Mouse (Mus musculus) MEL (cell line): ENCODE results near the gene Vmn2r24.
"Not testable (repeated sequence)": the region's sequence is repeated elsewhere in the genome, so short reads cannot be mapped to it uniquely, and the experiment has no call there.

Experiments
- CTCF ChIP-seq, 3 experiments: IDR thresholded peaks in 2 of 3; conservative IDR thresholded peaks in 1 of 3; 2 replicates each; pipeline ENCODE4 v1.5.1; 2011 to 2012; ENCODE audit warnings: low read length in 3 of 3, low read depth in 2 of 3, mild to moderate bottlenecking in 2 of 3, improper control_type of control experiment in 1 of 3, inconsistent platforms in 1 of 3, mixed read lengths in 1 of 3, moderate library complexity in 1 of 3; ENCODE audit not compliant: control insufficient read depth in 1 of 3, insufficient read depth in 1 of 3, poor library complexity in 1 of 3, severe bottlenecking in 1 of 3
- ZC3H11A ChIP-seq: IDR thresholded peaks from 2 replicates; pipeline ENCODE4 v1.6.1; 2012; ENCODE audit warnings: low read depth, mild to moderate bottlenecking, inconsistent platforms, low read length, improper control_type of control experiment

GRCm38 (mm10) chr6:123810291-123810690 is 31.6 kb downstream of the Vmn2r24 start:
- TF ChIP-seq CTCF (IDR thresholded peaks at IDR 0.05 in 2 of 3, conservative IDR thresholded peaks at IDR 0.05 in 1 of 3; ENCODE audit: control insufficient read depth in 1 of 3, insufficient read depth in 1 of 3, low read depth in 2 of 3, low read length in 3 of 3, poor library complexity in 1 of 3, severe bottlenecking in 1 of 3); ZC3H11A: not testable (repeated sequence)
